Mouse (Mus musculus): ENCODE results near the gene Gp1bb. TPM values are rescaled to one million over a fixed set of nuclear protein-coding genes. Genes with fewer than 3 reads are reported as not detected.

The Gp1bb gene
- polyA plus RNA-seq, 1 experiment from 2014 or later: 1.3 TPM

DNA sequence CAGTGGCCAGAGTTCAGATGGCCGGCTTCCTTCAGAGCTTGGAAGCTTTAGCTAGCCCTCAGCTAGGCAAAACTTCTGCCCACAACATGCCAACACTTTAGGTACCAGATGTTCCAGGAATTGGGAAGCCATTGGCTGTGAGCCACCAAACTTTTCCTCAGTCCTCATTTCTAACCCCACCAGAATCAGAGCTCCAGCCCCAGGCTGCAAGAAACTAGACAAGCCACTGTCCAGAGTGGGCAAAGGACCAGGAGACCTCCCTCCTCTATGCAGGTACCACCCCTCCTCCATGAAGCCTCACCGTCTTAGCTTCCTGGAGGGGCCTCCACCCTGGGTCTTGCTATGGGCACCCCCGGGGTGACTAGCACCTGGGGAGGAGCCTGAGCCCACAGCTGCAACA lies 5.0 kb upstream of the Gp1bb start:
- 61% methylated on average over 3 of the region's 3 CpGs for WGBS
- Histone ChIP-seq H3K4me1 (peaks cover 28% of the 10 kb centered on the region), H3K27me3 (replicated peaks) (peaks cover 43% of the 10 kb centered on the region), H3K27ac (no peak overlapping the region), H3K4me3 (replicated peaks) (peak overlapping the region; percentile 53; the same call in 1 of the 2 replicates), H3K36me3 (no peaks in the 10 kb centered on the region), H3K9ac (no peak overlapping the region), H3K4me2 (no peak overlapping the region), H3K9me3 (no peaks in the 10 kb centered on the region)
- ATAC-seq (ENCODE audit: insufficient read depth, low FRiP score, low read depth): no peak

DNA sequence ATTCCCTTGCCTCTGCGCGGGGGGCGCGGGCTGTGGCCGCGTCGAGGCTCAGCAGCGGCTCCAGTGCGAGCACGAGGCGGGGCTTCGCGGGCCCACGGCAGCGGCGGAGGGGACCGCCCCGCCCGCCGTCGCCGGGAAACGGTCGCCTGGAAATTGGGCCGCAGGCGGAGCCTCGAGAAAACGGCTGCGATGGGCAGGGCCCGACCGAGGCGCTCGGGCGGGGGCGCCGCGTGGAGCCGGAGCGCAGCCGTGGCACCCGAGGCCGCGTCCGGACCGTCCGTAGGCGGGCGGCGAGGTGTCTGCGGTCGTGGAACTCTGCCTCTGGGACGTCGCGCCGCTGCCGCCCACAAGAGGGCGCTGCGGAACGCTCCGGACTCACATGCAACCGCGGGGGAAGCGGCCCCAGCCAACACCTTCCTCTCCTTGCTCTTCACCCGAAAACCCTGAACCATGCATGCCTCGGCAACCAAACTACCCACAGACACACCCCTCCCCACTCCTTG lies 4.2 kb upstream of the Gp1bb start, which contains the start of gene Gm49601:
Gene Gm49601 (minus strand): TSS at position 52 of the 503 bp plus-strand sequence.
- H3K9ac ChIP-seq: peak within 1 kb of the TSS; percentile 29
- no peaks in the 10 kb centered on the region for H3K9me3 ChIP-seq
- no peaks in the 10 kb centered on the region for H3K36me3 ChIP-seq
- under 1% methylated on average over 65 of the region's 65 CpGs for WGBS
- H3K27me3 ChIP-seq (replicated peaks): peaks cover 50% of the 10 kb centered on the region
- H3K27ac ChIP-seq: no peak within 1 kb of the TSS
- peak within 1 kb of the TSS; percentile 53 for H3K4me3 ChIP-seq (replicated peaks)
- H3K4me2 ChIP-seq: peak within 1 kb of the TSS; percentile 92
- ATAC-seq (ENCODE audit: insufficient read depth, low FRiP score, low read depth): peak; percentile 47; the same call in 1 of the 2 replicates
- peaks cover 35% of the 10 kb centered on the region for H3K4me1 ChIP-seq

DNA sequence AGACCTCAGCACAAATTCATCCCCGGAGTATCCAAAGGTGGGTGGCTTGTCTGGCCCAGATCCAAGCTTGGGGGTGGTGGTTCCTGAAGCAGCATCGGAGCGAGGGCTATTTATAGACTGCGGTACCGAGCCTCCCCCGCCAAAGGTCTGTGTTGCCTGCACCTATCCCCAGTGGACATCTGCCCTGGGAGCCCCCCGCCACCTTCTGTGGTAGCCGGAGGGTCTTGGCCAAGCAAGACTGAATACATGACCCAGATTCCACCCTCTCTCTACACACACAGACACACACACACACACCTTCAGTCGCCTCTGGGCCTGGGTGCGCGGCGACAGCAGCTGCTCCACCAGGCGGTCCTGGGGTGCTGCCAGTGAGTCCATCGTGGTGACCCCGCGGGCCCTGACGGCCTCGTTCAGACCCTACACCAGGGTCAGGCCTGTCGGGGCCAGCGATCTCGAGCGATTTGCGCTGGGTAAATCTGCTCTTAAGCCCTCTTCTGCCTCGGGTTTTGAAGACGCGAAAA lies 3.6 kb upstream of the Gp1bb start:
- peaks cover 40% of the 10 kb centered on the region for H3K4me1 ChIP-seq
- peak overlapping the region; percentile 53 for H3K4me3 ChIP-seq (replicated peaks)
- H3K27me3 ChIP-seq (replicated peaks): peaks cover 56% of the 10 kb centered on the region
- no peak for ATAC-seq (ENCODE audit: insufficient read depth, low FRiP score, low read depth)
- no peaks in the 10 kb centered on the region for H3K9me3 ChIP-seq
- 0 out of 2 replicates have a peak overlapping the region, but pooled peaks have one; percentile 29 for H3K9ac ChIP-seq
- H3K36me3 ChIP-seq: no peaks in the 10 kb centered on the region
- WGBS: 23% methylated on average over 26 of the region's 26 CpGs
- H3K4me2 ChIP-seq: peak overlapping the region; percentile 92
- no peak overlapping the region for H3K27ac ChIP-seq

DNA sequence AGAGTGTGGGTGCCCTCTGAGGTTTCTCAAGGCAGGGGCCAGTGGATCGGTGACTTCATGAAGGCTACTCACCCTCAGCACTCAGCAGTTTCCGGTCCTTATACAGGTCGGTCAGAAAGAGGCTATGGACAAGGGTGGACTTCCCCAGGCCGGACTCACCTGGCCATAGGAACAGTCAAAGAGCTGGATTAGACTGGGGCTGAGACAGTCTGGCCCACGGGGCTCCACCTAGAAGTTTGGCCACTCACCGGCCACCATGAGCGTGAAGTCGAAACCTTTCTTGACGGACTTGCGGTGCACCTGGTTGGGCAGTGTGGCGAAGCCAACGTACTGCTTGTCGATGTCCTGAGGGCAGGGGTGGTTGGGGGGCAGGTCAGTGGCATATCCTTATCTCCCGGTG lies 2.9 kb upstream of the Gp1bb start:
- WGBS: 64% methylated on average over 14 of the region's 14 CpGs
- H3K4me3 ChIP-seq (replicated peaks): no peak overlapping the region
- no peak for ATAC-seq (ENCODE audit: insufficient read depth, low FRiP score, low read depth)
- no peak overlapping the region for H3K9ac ChIP-seq
- no peak overlapping the region for H3K27ac ChIP-seq
- H3K36me3 ChIP-seq: no peaks in the 10 kb centered on the region
- H3K27me3 ChIP-seq (replicated peaks): peaks cover 63% of the 10 kb centered on the region
- H3K9me3 ChIP-seq: no peaks in the 10 kb centered on the region
- peaks cover 46% of the 10 kb centered on the region for H3K4me1 ChIP-seq
- H3K4me2 ChIP-seq: no peak overlapping the region

DNA sequence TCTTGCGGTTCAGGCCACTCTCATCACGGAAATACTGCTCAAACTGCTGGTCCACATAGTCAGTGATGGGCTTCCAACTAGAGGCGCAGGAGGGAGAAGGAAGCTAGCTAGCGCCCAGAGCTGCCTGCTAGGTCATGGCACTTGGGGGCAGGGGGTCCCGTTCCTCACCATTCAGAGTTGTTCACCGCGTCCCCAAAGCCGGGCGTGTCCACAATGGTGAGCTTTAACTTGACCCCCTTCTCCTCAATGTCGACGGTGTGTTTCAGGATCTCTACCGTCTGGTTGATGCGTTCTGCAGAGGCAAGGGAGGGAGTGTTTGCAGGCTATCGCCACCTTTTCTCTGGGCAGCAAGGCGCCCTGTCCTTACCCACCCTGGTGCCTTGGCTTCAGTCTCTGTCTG lies 2.4 kb upstream of the Gp1bb start:
- peaks cover 68% of the 10 kb centered on the region for H3K27me3 ChIP-seq (replicated peaks)
- H3K4me1 ChIP-seq: peaks cover 46% of the 10 kb centered on the region
- H3K9ac ChIP-seq: no peak overlapping the region

DNA sequence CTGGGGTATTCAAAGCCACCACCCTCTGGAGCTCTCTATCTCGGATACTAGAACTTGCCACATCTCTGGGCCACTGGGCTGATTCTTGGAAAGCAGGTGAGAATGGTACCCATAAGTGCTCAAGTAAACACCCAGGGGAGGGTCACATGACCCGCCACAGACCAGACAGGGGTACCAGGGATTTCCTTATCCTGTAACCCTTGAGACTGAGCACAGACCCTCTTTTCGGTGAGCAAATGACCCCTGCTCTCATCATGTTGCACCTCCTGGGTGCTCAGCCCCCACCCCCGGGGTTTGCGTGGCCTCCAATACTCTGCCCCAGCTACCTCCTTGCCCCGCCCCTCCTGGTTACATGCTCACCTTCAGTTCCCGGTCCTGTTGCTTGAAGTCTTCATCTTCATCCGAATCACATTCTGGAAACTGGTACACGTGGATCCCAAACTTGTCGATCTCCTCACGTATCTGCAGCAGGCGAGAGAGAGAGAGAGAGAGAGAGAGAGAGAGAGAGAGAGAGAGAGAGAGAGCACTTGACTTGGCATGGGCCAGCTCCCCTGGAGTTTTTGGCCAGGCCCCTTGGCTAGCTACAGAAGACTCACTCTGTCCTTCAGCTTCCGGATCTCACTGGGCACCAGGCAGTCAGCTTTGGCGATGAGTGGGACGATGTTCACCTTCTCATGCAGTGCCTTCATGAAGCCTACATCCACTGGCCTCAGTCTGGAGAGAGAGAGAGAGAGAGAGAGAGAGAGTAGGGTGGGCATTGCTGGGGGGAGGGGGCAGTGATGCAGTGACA lies 1.7 kb upstream of the Gp1bb start:
- no peak for ATAC-seq (ENCODE audit: insufficient read depth, low FRiP score, low read depth)
- Histone ChIP-seq H3K27ac (no peak overlapping the region), H3K4me1 (peaks cover 41% of the 10 kb centered on the region), H3K4me2 (no peak overlapping the region), H3K27me3 (replicated peaks) (peaks cover 75% of the 10 kb centered on the region), H3K36me3 (no peaks in the 10 kb centered on the region), H3K4me3 (replicated peaks) (no peak overlapping the region), H3K9me3 (no peaks in the 10 kb centered on the region), H3K9ac (no peak overlapping the region)
- WGBS: 69% methylated on average over 15 of the region's 15 CpGs

More for the DNA sequence above, 2.4 kb upstream of the Gp1bb start:
- Histone ChIP-seq H3K27ac (no peak overlapping the region), H3K9me3 (no peaks in the 10 kb centered on the region), H3K4me2 (no peak overlapping the region), H3K4me3 (replicated peaks) (no peak overlapping the region), H3K36me3 (no peaks in the 10 kb centered on the region)
- WGBS: 63% methylated on average over 15 of the region's 15 CpGs
- no peak for ATAC-seq (ENCODE audit: insufficient read depth, low FRiP score, low read depth)

DNA sequence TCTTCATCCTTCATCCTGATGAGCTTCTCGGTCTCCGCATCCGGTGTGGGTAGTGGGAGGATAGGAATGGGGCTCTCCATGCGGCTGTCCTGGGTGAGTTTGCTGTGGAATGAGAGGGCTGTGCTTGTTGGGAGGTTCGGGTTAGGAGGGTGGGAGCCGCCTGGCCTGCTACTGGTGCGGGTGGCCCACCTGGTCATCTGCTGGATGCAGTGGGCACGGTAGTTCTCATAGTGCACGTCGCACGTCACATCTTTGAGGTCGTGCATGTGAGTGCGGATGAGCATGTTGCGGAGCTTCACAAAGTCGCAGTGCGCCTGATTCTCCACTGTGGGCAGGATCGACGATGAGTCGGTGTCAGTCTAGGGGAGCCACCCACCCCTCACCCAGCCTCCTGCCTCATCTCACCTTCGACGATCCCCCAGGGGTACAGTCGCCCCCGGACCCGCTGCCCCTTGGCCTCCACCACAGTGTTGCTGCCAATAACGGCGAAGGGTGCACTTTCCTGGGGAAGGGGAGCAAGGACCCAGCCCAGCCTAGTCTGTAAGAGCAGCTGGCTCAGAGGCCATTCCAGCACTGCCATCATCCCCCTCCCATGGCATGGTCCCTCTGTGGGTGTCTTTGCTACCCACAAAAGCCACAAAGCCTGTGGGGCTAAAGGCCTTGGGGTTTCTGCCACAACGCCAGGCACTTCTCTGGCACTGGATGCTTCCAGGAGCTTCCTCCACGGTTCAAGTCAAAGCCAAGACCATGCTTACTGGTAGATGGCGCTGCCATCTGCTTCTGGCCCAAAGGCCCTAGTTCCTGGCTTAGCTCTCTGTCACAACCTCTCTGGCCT lies 930 bp upstream of the Gp1bb start:
- no peak overlapping the region for H3K4me2 ChIP-seq
- WGBS: 62% methylated on average over 29 of the region's 29 CpGs
- no peaks in the 10 kb centered on the region for H3K36me3 ChIP-seq
- H3K9me3 ChIP-seq: no peaks in the 10 kb centered on the region
- H3K4me3 ChIP-seq (replicated peaks): no peak overlapping the region
- peaks cover 83% of the 10 kb centered on the region for H3K27me3 ChIP-seq (replicated peaks)
- ATAC-seq (ENCODE audit: insufficient read depth, low FRiP score, low read depth): no peak
- H3K4me1 ChIP-seq: peaks cover 34% of the 10 kb centered on the region
- no peak overlapping the region for H3K9ac ChIP-seq
- H3K27ac ChIP-seq: no peak overlapping the region

DNA sequence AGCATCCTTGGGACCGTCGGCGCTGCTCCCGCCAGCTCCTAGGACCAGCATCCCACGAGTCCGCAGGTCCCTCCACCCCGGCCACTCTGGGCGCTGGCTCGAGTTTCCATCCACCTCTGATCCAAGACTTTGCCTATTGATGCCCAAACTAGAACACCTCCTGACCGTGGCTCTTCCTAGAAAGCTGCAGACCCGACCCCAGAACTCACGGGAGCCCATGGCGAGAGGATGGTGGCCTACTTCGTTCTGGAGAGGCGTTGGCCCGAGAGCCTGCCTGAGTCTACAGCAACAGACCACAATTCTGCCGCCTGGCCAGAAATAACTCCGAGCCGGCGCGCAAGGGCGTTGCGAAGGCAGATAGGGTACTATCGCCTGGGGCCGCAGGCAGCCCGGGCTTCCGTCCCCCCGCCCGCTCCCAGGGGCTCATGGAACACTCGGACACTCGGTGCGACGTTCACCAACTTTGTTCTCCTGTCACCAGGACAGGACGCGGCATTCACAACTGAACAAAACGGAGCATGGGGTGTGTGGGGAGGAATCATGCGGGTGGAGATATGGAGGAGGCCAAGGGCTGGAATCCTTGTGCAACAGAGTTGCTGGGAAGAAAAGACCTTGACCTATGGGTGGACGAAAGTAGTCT lies 721 bp downstream of the Gp1bb start:
- Histone ChIP-seq H3K4me1 (peaks cover 31% of the 10 kb centered on the region), H3K36me3 (no peaks in the 10 kb centered on the region), H3K4me2 (peak overlapping the region; percentile 97), H3K4me3 (replicated peaks) (peak overlapping the region; percentile 47), H3K9me3 (no peaks in the 10 kb centered on the region), H3K27ac (no peak overlapping the region), H3K27me3 (replicated peaks) (peaks cover 80% of the 10 kb centered on the region), H3K9ac (no peak overlapping the region)
- ATAC-seq (ENCODE audit: insufficient read depth, low FRiP score, low read depth): no peak
- WGBS: 9% methylated on average over 38 of the region's 38 CpGs

DNA sequence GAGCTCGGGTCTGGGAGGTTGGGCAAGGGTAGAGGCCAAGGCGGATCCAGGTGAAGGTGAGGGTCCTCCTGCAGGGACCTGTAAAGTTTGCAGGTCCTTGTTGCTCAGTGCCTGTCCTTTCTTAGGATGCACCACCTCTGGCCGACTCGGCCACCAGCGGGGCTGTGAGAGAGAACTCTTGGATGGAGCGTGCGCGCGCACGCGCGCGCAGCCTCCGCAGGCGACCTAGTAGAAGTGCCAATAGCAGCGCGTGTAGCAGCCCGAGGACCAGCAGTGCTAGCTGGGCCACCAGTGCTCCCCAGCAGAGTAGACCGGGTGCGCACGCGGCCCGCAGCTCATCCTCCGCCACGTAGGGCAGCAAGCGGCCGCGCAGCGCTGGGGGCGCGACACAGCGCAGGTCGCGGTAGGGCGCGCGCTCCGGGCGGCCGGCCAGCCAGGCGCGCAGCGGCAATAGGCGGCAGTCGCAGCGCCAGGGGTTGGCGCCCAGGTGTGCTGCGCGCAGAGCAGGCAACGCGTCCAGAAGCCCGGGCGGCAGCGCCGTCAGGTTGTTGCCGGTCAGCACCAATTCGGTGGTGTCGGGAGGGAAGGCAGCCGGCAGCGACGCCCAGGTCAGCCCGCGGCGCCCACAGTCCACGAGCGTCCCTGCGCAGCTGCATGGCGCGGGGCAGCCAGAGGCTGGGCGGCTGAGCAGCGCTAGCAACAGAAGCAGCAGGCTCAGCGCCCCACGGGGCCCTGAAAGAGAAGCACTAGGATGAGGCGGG lies 1.4 kb downstream of the Gp1bb start:
- 0 out of 2 replicates have a peak, but pooled peaks have one; percentile 9 for ATAC-seq (ENCODE audit: insufficient read depth, low FRiP score, low read depth)
- Histone ChIP-seq H3K36me3 (no peaks in the 10 kb centered on the region), H3K4me2 (peak overlapping the region; percentile 97), H3K4me1 (peaks cover 24% of the 10 kb centered on the region), H3K27ac (no peak overlapping the region), H3K4me3 (replicated peaks) (peak overlapping the region; percentile 47), H3K9me3 (no peaks in the 10 kb centered on the region), H3K9ac (no peak overlapping the region; the same call in 1 of the 2 replicates), H3K27me3 (replicated peaks) (peaks cover 77% of the 10 kb centered on the region)
- 1% methylated on average over 73 of the region's 74 CpGs for WGBS

DNA sequence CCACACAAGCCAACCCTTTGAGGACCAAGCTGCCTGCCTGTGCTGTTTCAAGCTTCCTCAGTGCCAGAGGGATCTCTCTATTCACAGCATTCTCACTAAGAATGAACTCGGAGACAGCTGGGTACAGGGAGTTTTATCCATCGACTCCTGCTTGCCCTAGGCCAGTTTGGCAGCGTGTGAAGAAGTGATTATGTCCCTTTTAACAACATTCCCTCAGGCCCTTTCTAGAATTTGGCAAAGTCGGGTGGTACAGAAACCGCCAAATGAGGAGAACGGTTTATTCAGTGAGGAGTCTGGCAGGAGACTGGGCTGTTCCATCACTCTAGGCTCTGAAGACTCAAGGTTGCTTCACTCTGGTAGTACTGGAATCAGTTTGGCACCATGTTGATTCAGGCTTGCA lies 2.0 kb downstream of the Gp1bb start:
- Histone ChIP-seq H3K36me3 (no peaks in the 10 kb centered on the region), H3K9me3 (no peaks in the 10 kb centered on the region), H3K4me3 (replicated peaks) (peak overlapping the region; percentile 47; the same call in 1 of the 2 replicates), H3K27me3 (replicated peaks) (peaks cover 72% of the 10 kb centered on the region), H3K4me1 (peaks cover 23% of the 10 kb centered on the region), H3K9ac (no peak overlapping the region), H3K27ac (no peak overlapping the region), H3K4me2 (peak overlapping the region; percentile 97)
- WGBS: 43% methylated on average over 6 of the region's 6 CpGs
- no peak for ATAC-seq (ENCODE audit: insufficient read depth, low FRiP score, low read depth)

DNA sequence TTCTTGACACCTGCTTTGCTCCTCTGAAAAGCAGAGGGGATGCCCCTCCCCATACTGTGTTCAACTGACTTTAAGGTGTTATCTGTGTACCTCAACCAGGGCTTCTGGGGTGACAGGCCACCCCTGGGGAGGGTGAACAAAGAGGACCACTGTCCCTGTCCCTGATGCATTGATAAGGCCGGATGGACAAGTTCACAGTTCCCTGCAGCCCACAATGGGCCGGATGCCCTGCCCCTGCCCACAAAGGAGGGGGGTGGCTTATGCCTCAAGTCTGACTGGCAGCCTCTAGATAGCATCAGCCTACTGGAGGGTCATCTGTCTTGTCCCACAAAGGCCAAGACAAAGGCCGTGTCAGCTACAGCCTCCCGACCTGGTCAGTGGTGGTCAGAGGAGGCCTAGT lies 3.1 kb downstream of the Gp1bb start:
- peaks cover 61% of the 10 kb centered on the region for H3K27me3 ChIP-seq (replicated peaks)
- H3K4me2 ChIP-seq: no peak overlapping the region
- WGBS: 61% methylated on average over 4 of the region's 4 CpGs

More for the DNA sequence above, 3.1 kb downstream of the Gp1bb start:
- H3K27ac ChIP-seq: no peak overlapping the region
- no peak overlapping the region for H3K9ac ChIP-seq
- no peaks in the 10 kb centered on the region for H3K9me3 ChIP-seq
- peaks cover 23% of the 10 kb centered on the region for H3K4me1 ChIP-seq
- no peak overlapping the region for H3K4me3 ChIP-seq (replicated peaks)
- no peak for ATAC-seq (ENCODE audit: insufficient read depth, low FRiP score, low read depth)
- no peaks in the 10 kb centered on the region for H3K36me3 ChIP-seq
